Mouse (Mus musculus): ENCODE data around the gene 1700003F12Rik. TPM values are rescaled to one million over a fixed set of nuclear protein-coding genes. Genes with fewer than 3 reads are reported as not detected.

The 1700003F12Rik gene
- total and polyA plus RNA-seq, 3 experiments = 0.52 to 0.85 (median 0.56) TPM

DNA sequence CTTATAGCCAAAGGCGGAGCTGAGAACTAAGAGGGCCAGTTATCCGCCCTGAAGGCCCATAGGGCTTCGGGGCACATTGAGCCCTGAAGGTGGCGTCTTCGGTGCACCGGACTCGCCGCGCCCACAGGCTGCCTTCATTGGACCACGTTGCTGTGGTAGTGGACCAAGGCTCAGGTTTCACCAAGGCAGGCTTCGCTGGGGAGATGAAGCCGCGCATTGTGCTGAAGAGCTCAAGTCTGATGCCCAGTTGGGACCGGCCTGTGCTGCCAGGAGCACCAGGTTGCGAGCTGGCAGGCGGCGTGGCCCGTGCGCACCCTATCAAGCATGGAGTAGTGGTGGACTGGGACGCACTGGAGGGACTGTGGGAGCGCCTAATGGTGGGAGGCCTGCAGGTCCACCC lies 5.0 kb downstream of the 1700003F12Rik start:
- no peaks in the 10 kb centered on the region for H3K27me3 ChIP-seq (replicated peaks)
- in situ Hi-C loops (cut with MboI; ENCODE audit: low pct_ligation_motif_present, low pct_unique_long_range_greater_than_20kb, low sequenced_read_pairs) = no loop called here
- H3K4me3 ChIP-seq (replicated peaks in 1 of 3; ENCODE audit: low read depth in 2 of 3, low read length in 2 of 3, poor library complexity in 1 of 3) = no peak overlapping the region
- peaks cover 11 to 69% of the 10 kb centered on the region in 2 experiments for H3K36me3 ChIP-seq (replicated peaks in 1 of 2; ENCODE audit: control insufficient read depth in 1 of 2, insufficient read depth in 1 of 2, low read length in 1 of 2)
- H3K9ac ChIP-seq (ENCODE audit: insufficient read depth, low read depth) = no peak overlapping the region
- H3K79me2 ChIP-seq (replicated peaks; ENCODE audit: control insufficient read depth, extremely low read depth, insufficient read depth, poor library complexity, severe bottlenecking) = no peaks in the 10 kb centered on the region
- TF ChIP-seq IRF4 (IDR thresholded peaks at IDR 0.05; ENCODE audit: low read depth, low read length) (no peak), JUND (conservative IDR thresholded peaks at IDR 0.05; ENCODE audit: low read depth, low read length) (no peak), BHLHE40 (IDR thresholded peaks at IDR 0.05; ENCODE audit: low read depth, low read length) (no peak), MYC (IDR thresholded peaks at IDR 0.05; ENCODE audit: low read depth, low read length) (no peak), USF2 (conservative IDR thresholded peaks at IDR 0.05; ENCODE audit: low read depth, low read length) (no peak)
- H3K4me1 ChIP-seq (ENCODE audit: control insufficient read depth in 1 of 2, insufficient read depth in 2 of 2) = peaks cover 9 to 13% of the 10 kb centered on the region in 2 experiments
- dilution Hi-C loops (cut with MboI; ENCODE audit: extremely low pct_ligation_motif_present, extremely low pct_unique_long_range_greater_than_20kb, low sequenced_read_pairs) = no loop called here
- H3K4me2 ChIP-seq (ENCODE audit: insufficient read depth, low read depth, poor library complexity, severe bottlenecking) = no peak overlapping the region
- H3K9me3 ChIP-seq (replicated peaks; ENCODE audit: low read length) = no peaks in the 10 kb centered on the region
- no peak for DNase-seq (ENCODE audit: extremely low read depth)
- no peak overlapping the region for H3K27ac ChIP-seq (ENCODE audit: insufficient read depth, low read depth)

DNA sequence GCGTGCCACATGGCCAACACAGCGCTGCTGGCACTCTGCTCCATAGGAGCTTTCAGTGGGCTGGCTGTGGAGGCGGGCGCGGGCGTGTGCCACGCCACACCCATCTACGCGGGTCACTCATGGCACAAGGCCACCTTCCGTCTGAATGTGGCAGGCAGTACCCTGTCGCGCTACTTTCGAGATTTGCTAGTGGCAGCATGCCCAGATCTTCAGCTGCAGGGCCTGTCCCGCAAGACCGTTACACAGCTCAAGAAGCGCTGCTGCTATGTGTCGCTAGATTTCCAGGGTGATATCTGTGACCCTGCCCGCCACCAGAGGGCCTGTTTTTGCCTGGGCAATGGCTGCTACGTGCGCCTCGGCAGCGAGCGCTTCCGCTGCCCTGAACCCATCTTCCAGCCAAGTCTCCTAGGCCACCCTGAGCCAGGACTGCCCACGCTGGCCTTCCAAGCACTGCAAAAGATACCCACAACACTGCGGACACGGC lies 5.6 kb downstream of the 1700003F12Rik start:
- no peak for DNase-seq (ENCODE audit: extremely low read depth)
- Histone ChIP-seq H3K79me2 (replicated peaks; ENCODE audit: control insufficient read depth, extremely low read depth, insufficient read depth, poor library complexity, severe bottlenecking) (no peaks in the 10 kb centered on the region), H3K27ac (ENCODE audit: insufficient read depth, low read depth) (no peak overlapping the region), H3K9me3 (replicated peaks; ENCODE audit: low read length) (no peaks in the 10 kb centered on the region), H3K36me3 (replicated peaks in 1 of 2; ENCODE audit: control insufficient read depth in 1 of 2, insufficient read depth in 1 of 2, low read length in 1 of 2) (peaks cover 11 to 67% of the 10 kb centered on the region in 2 experiments), H3K4me2 (ENCODE audit: insufficient read depth, low read depth, poor library complexity, severe bottlenecking) (no peak overlapping the region), H3K9ac (ENCODE audit: insufficient read depth, low read depth) (no peak overlapping the region), H3K4me1 (ENCODE audit: control insufficient read depth in 1 of 2, insufficient read depth in 2 of 2) (peaks cover 9 to 13% of the 10 kb centered on the region in 2 experiments), H3K27me3 (replicated peaks) (no peaks in the 10 kb centered on the region), H3K4me3 (replicated peaks in 1 of 3; ENCODE audit: low read depth in 2 of 3, low read length in 2 of 3, poor library complexity in 1 of 3) (no peak overlapping the region)
- no peak for TF ChIP-seq ZNF384 (IDR thresholded peaks at IDR 0.05; ENCODE audit: low read depth, low read length)
- TF ChIP-seq BHLHE40 (IDR thresholded peaks at IDR 0.05; ENCODE audit: low read depth, low read length) = no peak
- no peak for TF ChIP-seq USF1 (IDR thresholded peaks at IDR 0.05; ENCODE audit: low read depth, low read length)
- TF ChIP-seq JUND (conservative IDR thresholded peaks at IDR 0.05; ENCODE audit: low read depth, low read length) = no peak
- no peak for TF ChIP-seq POLR2AphosphoS2 (IDR thresholded peaks at IDR 0.05; ENCODE audit: low read depth, low read length)
- dilution Hi-C loops (cut with MboI; ENCODE audit: extremely low pct_ligation_motif_present, extremely low pct_unique_long_range_greater_than_20kb, low sequenced_read_pairs) (no loop called here), in situ Hi-C loops (cut with MboI; ENCODE audit: low pct_ligation_motif_present, low pct_unique_long_range_greater_than_20kb, low sequenced_read_pairs) (no loop called here)

DNA sequence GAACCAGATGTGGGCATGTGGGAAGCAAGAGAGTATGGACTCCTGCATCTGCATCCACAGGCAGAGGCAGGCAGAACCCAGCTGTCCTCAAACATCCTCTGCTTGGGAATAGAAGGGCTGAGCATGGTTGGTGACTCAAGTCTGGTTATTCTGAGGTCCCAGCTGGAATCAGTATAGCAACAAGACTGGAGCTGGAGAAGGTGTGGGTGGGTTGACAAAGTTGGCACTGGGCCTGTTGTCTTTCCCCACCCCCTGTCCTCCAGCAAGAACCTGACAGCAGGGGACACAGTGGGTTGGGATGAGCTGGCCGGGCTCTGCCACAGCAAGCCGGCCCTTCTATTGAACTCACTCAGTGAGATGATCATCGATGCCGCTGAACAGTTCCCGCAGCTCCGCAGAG lies 8.3 kb downstream of the 1700003F12Rik start:
- dilution Hi-C loops (cut with MboI; ENCODE audit: extremely low pct_ligation_motif_present, extremely low pct_unique_long_range_greater_than_20kb, low sequenced_read_pairs) = no loop called here
- Histone ChIP-seq H3K9me3 (replicated peaks; ENCODE audit: low read length) (no peaks in the 10 kb centered on the region), H3K4me2 (ENCODE audit: insufficient read depth, low read depth, poor library complexity, severe bottlenecking) (no peak overlapping the region), H3K9ac (ENCODE audit: insufficient read depth, low read depth) (no peak overlapping the region), H3K4me3 (replicated peaks in 1 of 3; ENCODE audit: low read depth in 2 of 3, low read length in 2 of 3, poor library complexity in 1 of 3) (no peak overlapping the region), H3K27me3 (replicated peaks) (no peaks in the 10 kb centered on the region), H3K36me3 (replicated peaks in 1 of 2; ENCODE audit: control insufficient read depth in 1 of 2, insufficient read depth in 1 of 2, low read length in 1 of 2) (peaks cover 17 to 84% of the 10 kb centered on the region in 2 experiments), H3K79me2 (replicated peaks; ENCODE audit: control insufficient read depth, extremely low read depth, insufficient read depth, poor library complexity, severe bottlenecking) (no peaks in the 10 kb centered on the region), H3K4me1 (ENCODE audit: control insufficient read depth in 1 of 2, insufficient read depth in 2 of 2) (peaks cover 0 to 9% of the 10 kb centered on the region in 2 experiments; a peak in 1 of 4 replicates), H3K27ac (ENCODE audit: insufficient read depth, low read depth) (no peak overlapping the region)
- DNase-seq (ENCODE audit: extremely low read depth) = no peak
- in situ Hi-C loops (cut with MboI; ENCODE audit: low pct_ligation_motif_present, low pct_unique_long_range_greater_than_20kb, low sequenced_read_pairs) = no loop called here
- TF ChIP-seq MXI1 (IDR thresholded peaks at IDR 0.05; ENCODE audit: low read depth, low read length) (no peak), CHD2 (IDR thresholded peaks at IDR 0.05; ENCODE audit: low read length) (no peak), POLR2A (IDR thresholded peaks at IDR 0.05; ENCODE audit: low read depth, low read length) (no peak), RAD21 (IDR thresholded peaks at IDR 0.05; ENCODE audit: low read depth, low read length) (no peak), ZKSCAN1 (IDR thresholded peaks at IDR 0.05; ENCODE audit: borderline replicate concordance, low read depth, low read length) (no peak), USF2 (conservative IDR thresholded peaks at IDR 0.05; ENCODE audit: low read depth, low read length) (no peak), MAFK (IDR thresholded peaks at IDR 0.05; ENCODE audit: insufficient replicate concordance, low read length) (no peak), E2F4 (IDR thresholded peaks at IDR 0.05; ENCODE audit: insufficient replicate concordance, low read depth, low read length) (no peak), CTCF (conservative IDR thresholded peaks at IDR 0.05 in 1 of 2, IDR thresholded peaks at IDR 0.05 in 1 of 2; ENCODE audit: low read depth in 2 of 2, low read length in 2 of 2) (no peak), USF1 (IDR thresholded peaks at IDR 0.05; ENCODE audit: low read depth, low read length) (no peak), SMC3 (IDR thresholded peaks at IDR 0.05; ENCODE audit: low read depth, low read length) (no peak)

Measured in CH12.LX (cell line).